Mouse (Mus musculus): Measurements from ENCODE around the gene Pax2. TPM values are rescaled to one million over a fixed set of nuclear protein-coding genes. Genes with fewer than 3 reads are reported as not detected.

The Pax2 gene
- 0.11 TPM in 1 of 2 replicates, not detected in the other for total RNA-seq (2012; rRNA removed)

DNA sequence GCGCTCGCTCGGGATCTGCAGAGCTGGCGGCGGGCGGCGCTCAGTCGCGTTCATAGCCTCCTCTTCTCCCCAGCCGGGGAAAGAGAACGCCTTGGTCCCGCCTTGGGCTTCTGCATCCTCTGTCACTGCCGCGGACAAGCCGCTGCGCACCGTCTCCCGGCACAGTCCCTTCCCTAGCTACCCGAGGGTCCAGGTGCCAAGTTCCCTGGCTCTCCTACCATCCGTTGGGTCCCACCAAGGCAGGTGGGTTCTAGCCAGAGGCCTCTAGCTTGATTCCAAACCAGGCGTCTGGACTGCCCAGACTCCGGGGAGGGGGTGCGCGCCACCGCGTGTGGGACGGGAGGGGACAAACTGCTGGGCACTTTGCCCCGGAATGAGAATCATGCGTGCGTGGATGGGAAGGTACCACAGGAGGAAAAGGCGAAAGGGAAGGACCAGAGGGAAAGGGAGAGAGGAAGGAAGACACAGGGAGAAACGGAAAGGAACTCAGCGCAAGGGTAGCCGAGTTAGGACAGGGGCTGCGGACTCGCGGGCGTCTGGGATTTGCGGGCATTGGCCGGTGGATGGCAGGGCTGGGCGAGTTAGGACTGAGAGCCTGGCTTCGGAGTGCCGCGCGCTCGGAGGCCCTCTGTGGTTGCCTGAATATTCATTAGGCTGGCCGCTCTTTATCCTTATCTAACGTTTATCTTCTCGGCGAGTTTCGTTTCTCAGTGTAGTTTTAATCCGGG lies at the start of gene Pax2:
TSS of gene Pax2 (plus strand) at position 353 of the 728 bp plus-strand sequence.
- TF ChIP-seq HCFC1 (IDR thresholded peaks at IDR 0.05; ENCODE audit: borderline replicate concordance, insufficient read depth, low read length) (no peak), MAFK (IDR thresholded peaks at IDR 0.05; ENCODE audit: insufficient read depth, low read depth, low read length) (no peak), ZC3H11A (IDR thresholded peaks at IDR 0.05; ENCODE audit: borderline replicate concordance, low read depth, low read length) (no peak), CHD2 (IDR thresholded peaks at IDR 0.05; ENCODE audit: low read depth, low read length) (no peak), ZNF384 (IDR thresholded peaks at IDR 0.05; ENCODE audit: low read depth, low read length) (no peak)
- H3K27ac ChIP-seq (ENCODE audit: insufficient read depth, low read depth, low read length, poor library complexity, severe bottlenecking): no peak within 1 kb of the TSS

DNA sequence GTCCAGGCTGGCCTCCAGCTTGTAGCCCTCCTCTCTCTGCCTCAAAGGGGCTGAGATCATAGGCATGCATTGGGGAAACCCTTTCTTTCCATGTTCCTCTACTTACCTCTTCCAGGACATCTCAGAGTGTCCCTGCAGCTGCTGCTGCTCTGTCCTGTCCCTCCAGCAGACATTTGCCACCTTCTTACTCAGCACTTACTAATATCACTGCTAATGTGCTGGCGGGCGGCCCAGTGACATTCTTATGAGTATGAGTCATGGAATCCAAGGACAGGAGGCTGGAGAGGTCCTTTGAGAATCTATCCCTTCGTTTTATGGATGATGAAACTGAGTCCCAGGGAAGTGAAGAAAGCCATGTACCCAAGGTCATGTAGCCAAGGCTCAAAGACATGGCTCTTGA lies 47.0 kb upstream of the Pax2 start:
- Histone ChIP-seq H3K27ac (ENCODE audit: insufficient read depth, low read depth, low read length, poor library complexity, severe bottlenecking) (no peak overlapping the region), H3K36me3 (ENCODE audit: control insufficient read depth, insufficient read depth, low read length, poor library complexity, severe bottlenecking) (no peaks in the 10 kb centered on the region), H3K9me3 (ENCODE audit: control insufficient read depth, insufficient read depth, low read depth, low read length) (no peaks in the 10 kb centered on the region), H3K4me1 (ENCODE audit: control insufficient read depth in 2 of 2, insufficient read depth in 2 of 2, low read length in 2 of 2, poor library complexity in 1 of 2) (no peaks in the 10 kb centered on the region), H3K4me3 (ENCODE audit: insufficient read depth in 1 of 2, low read depth in 1 of 2, low read length in 2 of 2, poor library complexity in 1 of 2, severe bottlenecking in 1 of 2) (no peak overlapping the region), H3K9ac (ENCODE audit: insufficient read depth, low read depth, low read length, poor library complexity, severe bottlenecking) (no peak overlapping the region)
- TF ChIP-seq ZNF384 (IDR thresholded peaks at IDR 0.05; ENCODE audit: low read depth, low read length): no peak
- no peak for TF ChIP-seq MAFK (IDR thresholded peaks at IDR 0.05; ENCODE audit: insufficient read depth, low read depth, low read length)
- TF ChIP-seq ZC3H11A (IDR thresholded peaks at IDR 0.05; ENCODE audit: borderline replicate concordance, low read depth, low read length): no peak
- no peak for TF ChIP-seq HCFC1 (IDR thresholded peaks at IDR 0.05; ENCODE audit: borderline replicate concordance, insufficient read depth, low read length)
- no peak for TF ChIP-seq CHD2 (IDR thresholded peaks at IDR 0.05; ENCODE audit: low read depth, low read length)
- no peak for DNase-seq (ENCODE audit: low read depth, low spot score)
- in situ Hi-C loops (cut with MboI; ENCODE audit: low sequenced_read_pairs in 2 of 2, unreplicated experiment in 2 of 2): no loop called here

More for the DNA sequence above, at the start of gene Pax2:
- no peaks in the 10 kb centered on the region for H3K9me3 ChIP-seq (ENCODE audit: control insufficient read depth, insufficient read depth, low read depth, low read length)
- DNase-seq (ENCODE audit: low read depth, low spot score): no peak
- in situ Hi-C loops (cut with MboI; ENCODE audit: low sequenced_read_pairs in 2 of 2, unreplicated experiment in 2 of 2): loop anchor here (5.0 to 10.0 kb wide), 2 partner anchors 1151 to 1154 kb away; no protein-coding TSS in a partner anchor
- H3K9ac ChIP-seq (ENCODE audit: insufficient read depth, low read depth, low read length, poor library complexity, severe bottlenecking): peak within 1 kb of the TSS; percentile 14; the same call in 1 of the 2 replicates
- peaks cover 0 to 3% of the 10 kb centered on the region in 2 experiments; a peak in 1 of 4 replicates for H3K4me1 ChIP-seq (ENCODE audit: control insufficient read depth in 2 of 2, insufficient read depth in 2 of 2, low read length in 2 of 2, poor library complexity in 1 of 2)
- H3K36me3 ChIP-seq (ENCODE audit: control insufficient read depth, insufficient read depth, low read length, poor library complexity, severe bottlenecking): no peaks in the 10 kb centered on the region
- H3K4me3 ChIP-seq (ENCODE audit: insufficient read depth in 1 of 2, low read depth in 1 of 2, low read length in 2 of 2, poor library complexity in 1 of 2, severe bottlenecking in 1 of 2): peak within 1 kb of the TSS; percentile 45 to 57

DNA sequence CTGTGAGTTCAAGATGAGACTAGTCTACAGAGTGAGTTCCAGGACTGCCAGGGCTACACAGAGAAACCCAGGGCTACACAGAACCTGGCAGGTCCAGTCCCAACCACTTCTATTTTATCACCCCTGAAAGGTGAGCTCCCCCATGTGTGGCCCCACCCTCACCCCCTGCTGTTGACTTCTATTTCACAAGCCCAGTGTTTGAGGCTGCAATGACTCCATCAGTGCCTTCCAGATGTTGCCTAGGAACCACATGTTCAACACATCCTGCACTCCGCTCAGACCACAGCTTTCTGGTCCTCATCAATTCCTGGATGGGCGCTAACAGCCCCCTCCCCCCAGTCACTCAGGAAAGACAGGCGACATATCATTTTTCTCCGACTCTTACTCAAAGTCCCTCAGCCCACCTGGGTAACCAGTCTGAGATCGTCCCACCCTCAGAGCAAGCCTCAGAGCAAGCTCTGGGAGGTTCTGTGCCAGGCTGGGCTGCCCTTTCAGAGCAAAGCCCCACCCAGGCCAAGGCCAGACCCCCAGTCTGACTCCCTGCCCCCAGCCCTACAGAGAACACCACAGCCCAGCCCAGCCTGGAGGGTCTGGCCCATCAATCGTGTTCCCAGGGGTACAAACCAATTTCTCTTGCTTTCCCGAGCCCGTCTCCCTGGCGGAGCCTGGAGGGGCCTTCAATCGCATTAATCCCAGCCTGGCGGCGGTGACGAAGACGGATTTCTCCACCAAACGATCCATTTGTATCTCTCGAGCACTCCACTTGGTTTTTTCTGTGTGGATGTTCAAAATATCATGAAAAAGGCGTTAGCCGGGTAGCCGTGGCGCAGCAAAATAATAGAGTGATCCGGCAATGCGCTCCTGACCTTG lies 38.9 kb upstream of the Pax2 start:
- Histone ChIP-seq H3K27ac (ENCODE audit: insufficient read depth, low read depth, low read length, poor library complexity, severe bottlenecking) (no peak overlapping the region), H3K4me1 (ENCODE audit: control insufficient read depth in 2 of 2, insufficient read depth in 2 of 2, low read length in 2 of 2, poor library complexity in 1 of 2) (peaks cover 0 to 23% of the 10 kb centered on the region in 2 experiments; a peak in 2 of 4 replicates), H3K9ac (ENCODE audit: insufficient read depth, low read depth, low read length, poor library complexity, severe bottlenecking) (0 out of 2 replicates have a peak overlapping the region, but pooled peaks have one; percentile 18), H3K9me3 (ENCODE audit: control insufficient read depth, insufficient read depth, low read depth, low read length) (no peaks in the 10 kb centered on the region), H3K36me3 (ENCODE audit: control insufficient read depth, insufficient read depth, low read length, poor library complexity, severe bottlenecking) (no peaks in the 10 kb centered on the region), H3K4me3 (ENCODE audit: insufficient read depth in 1 of 2, low read depth in 1 of 2, low read length in 2 of 2, poor library complexity in 1 of 2, severe bottlenecking in 1 of 2) (no peak overlapping the region)
- in situ Hi-C loops (cut with MboI; ENCODE audit: low sequenced_read_pairs in 2 of 2, unreplicated experiment in 2 of 2): no loop called here
- no peak for TF ChIP-seq MAFK (IDR thresholded peaks at IDR 0.05; ENCODE audit: insufficient read depth, low read depth, low read length)
- no peak for TF ChIP-seq ZC3H11A (IDR thresholded peaks at IDR 0.05; ENCODE audit: borderline replicate concordance, low read depth, low read length)
- TF ChIP-seq CHD2 (IDR thresholded peaks at IDR 0.05; ENCODE audit: low read depth, low read length): no peak
- no peak for TF ChIP-seq ZNF384 (IDR thresholded peaks at IDR 0.05; ENCODE audit: low read depth, low read length)
- no peak for TF ChIP-seq HCFC1 (IDR thresholded peaks at IDR 0.05; ENCODE audit: borderline replicate concordance, insufficient read depth, low read length)
- no peak for DNase-seq (ENCODE audit: low read depth, low spot score)
